Mouse (Mus musculus): Measurements from ENCODE around the gene Pik3c2a.
A peak's percentile ranks its signal among the peaks of the same experiment; 100 is the strongest.

DNA sequence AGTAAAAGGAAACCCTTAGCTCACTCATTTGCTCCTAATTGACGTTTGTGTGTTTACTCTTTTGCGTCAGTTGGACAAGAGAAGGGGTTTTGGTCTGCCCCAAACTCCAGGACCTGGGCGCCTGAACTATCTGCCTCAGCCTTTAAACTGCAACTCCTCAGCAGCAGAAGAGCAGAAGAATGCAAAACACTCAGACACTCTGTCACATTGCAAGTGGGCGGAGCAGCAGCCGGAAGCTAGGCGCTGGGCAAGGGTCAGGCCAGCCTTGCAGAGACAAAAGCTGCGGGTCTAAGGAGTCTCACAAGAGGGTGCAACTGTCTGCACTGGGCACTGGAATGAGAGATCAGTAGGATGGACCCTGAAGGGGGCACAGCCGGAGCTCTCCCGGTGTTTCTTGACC is 133.8 kb downstream of the Pik3c2a start:
- TF ChIP-seq HCFC1 (IDR thresholded peaks at IDR 0.05; ENCODE audit: low read depth, low read length) (no peak), CTCF (conservative IDR thresholded peaks at IDR 0.05 in 1 of 2, IDR thresholded peaks at IDR 0.05 in 1 of 2; ENCODE audit: low read depth in 2 of 2, low read length in 2 of 2) (no peak), MAFK (IDR thresholded peaks at IDR 0.05; ENCODE audit: insufficient replicate concordance, low read length) (no peak), POLR2A (IDR thresholded peaks at IDR 0.05; ENCODE audit: low read depth, low read length) (peak; percentile 42), MEF2A (IDR thresholded peaks at IDR 0.05; ENCODE audit: borderline replicate concordance, low read depth, low read length) (no peak), CHD2 (IDR thresholded peaks at IDR 0.05; ENCODE audit: low read length) (no peak), ZMIZ1 (IDR thresholded peaks at IDR 0.05; ENCODE audit: low read depth, low read length) (no peak), MXI1 (IDR thresholded peaks at IDR 0.05; ENCODE audit: low read depth, low read length) (peak; percentile 45; the same call in 1 of the 2 replicates), ZKSCAN1 (IDR thresholded peaks at IDR 0.05; ENCODE audit: borderline replicate concordance, low read depth, low read length) (no peak), TBP (conservative IDR thresholded peaks at IDR 0.05; ENCODE audit: low read depth, low read length) (0 out of 2 replicates have a peak, but pooled peaks have one; percentile 5), RCOR1 (conservative IDR thresholded peaks at IDR 0.05; ENCODE audit: low read depth, low read length) (no peak)

All from CH12.LX (cell line).